Mouse (Mus musculus): ENCODE data around the gene Slco3a1.

GRCm38 (mm10) chr7:74422002-74422401 lies 132.6 kb downstream of the Slco3a1 start:
- TF ChIP-seq EP300 (IDR thresholded peaks at IDR 0.05; ENCODE audit: low read depth) (no peak), CTCF (IDR thresholded peaks at IDR 0.05; ENCODE audit: low read depth) (no peak)
